Mouse (Mus musculus): ENCODE data around the gene Fgfrl1. TPM values are rescaled to one million over a fixed set of nuclear protein-coding genes. Genes with fewer than 3 reads are reported as not detected.

Gene Fgfrl1
- total RNA-seq, 1 experiment, result 15.5 TPM

DNA sequence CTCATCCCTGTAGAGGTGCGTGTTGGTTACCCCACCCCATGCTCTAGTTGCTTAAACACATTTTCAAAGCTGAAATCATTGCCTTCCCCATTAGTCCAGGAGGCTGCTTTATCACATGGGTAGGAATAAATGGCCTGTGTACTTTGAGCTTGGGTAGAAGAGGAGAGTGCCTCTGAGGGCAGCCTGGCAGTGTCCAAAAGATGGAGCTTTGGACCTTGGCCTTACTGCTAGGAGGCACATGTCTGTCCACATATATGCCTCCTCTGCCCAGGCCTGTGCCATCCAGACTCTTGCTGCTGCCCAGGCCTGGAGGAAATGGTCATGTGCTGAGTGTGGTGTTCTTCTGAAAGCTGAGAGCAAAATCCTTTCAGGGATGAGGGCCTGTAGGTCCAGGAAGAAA lies 16.2 kb downstream of the Fgfrl1 start:
- H3K9me3 ChIP-seq (ENCODE audit: control insufficient read depth, insufficient read depth, low read depth, low read length), result no peaks in the 10 kb centered on the region
- H3K9ac ChIP-seq (ENCODE audit: insufficient read depth, low read depth, low read length, poor library complexity, severe bottlenecking), result no peak overlapping the region
- in situ Hi-C loops (cut with MboI; ENCODE audit: low sequenced_read_pairs in 2 of 2, unreplicated experiment in 2 of 2), result no loop called here
- TF ChIP-seq HCFC1 (IDR thresholded peaks at IDR 0.05; ENCODE audit: borderline replicate concordance, insufficient read depth, low read length) (no peak), ZNF384 (IDR thresholded peaks at IDR 0.05; ENCODE audit: low read depth, low read length) (no peak), CHD2 (IDR thresholded peaks at IDR 0.05; ENCODE audit: low read depth, low read length) (no peak), ZC3H11A (IDR thresholded peaks at IDR 0.05; ENCODE audit: borderline replicate concordance, low read depth, low read length) (no peak), MAFK (IDR thresholded peaks at IDR 0.05; ENCODE audit: insufficient read depth, low read depth, low read length) (no peak)
- H3K4me1 ChIP-seq (ENCODE audit: control insufficient read depth in 2 of 2, insufficient read depth in 2 of 2, low read length in 2 of 2, poor library complexity in 1 of 2), result peaks cover 0 to 2% of the 10 kb centered on the region in 2 experiments; a peak in 1 of 4 replicates
- no peak for DNase-seq (ENCODE audit: low read depth, low spot score)
- H3K36me3 ChIP-seq (ENCODE audit: control insufficient read depth, insufficient read depth, low read length, poor library complexity, severe bottlenecking), result peaks cover 6% of the 10 kb centered on the region; the same call in 1 of the 2 replicates
- H3K4me3 ChIP-seq (ENCODE audit: insufficient read depth in 1 of 2, low read depth in 1 of 2, low read length in 2 of 2, poor library complexity in 1 of 2, severe bottlenecking in 1 of 2), result no peak overlapping the region
- no peak overlapping the region for H3K27ac ChIP-seq (ENCODE audit: insufficient read depth, low read depth, low read length, poor library complexity, severe bottlenecking)

DNA sequence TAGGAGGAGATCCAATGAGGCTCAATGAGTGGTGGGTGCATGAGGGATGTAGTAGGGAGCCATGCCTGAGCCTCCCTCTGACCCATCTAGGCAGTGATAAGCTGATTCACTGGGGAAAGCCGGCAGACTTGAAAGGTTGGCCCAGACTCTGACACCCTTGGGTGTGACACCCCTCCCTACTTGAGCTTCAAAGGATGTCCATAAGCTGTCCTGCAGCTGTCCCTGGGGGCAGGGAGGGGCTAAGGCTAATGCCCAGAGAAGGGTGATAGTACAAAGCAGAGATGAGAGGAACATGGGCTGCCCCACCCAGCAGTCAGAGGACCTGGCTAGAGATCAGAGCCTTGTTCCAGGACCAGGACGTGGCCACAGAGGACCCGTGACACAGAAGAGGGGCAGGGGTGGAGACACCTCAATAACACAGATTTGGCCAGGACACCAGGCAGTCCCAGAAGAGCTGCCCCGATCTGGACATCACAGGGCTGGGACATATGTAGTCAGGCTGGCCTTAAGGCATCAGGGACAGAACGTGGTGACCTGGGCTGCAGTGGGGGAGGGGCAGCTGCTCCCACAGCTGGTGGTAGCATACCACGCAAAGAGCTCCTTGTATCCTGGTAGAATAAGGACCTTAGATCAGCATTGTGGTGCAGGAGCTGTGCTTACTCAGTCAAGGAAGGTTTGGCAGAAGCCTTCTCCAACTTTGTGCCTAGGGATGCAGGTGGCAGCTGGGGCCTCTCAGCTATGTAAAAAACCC lies 17.0 kb downstream of the Fgfrl1 start:
- DNase-seq (ENCODE audit: low read depth, low spot score), result no peak
- peaks cover 5% of the 10 kb centered on the region; the same call in 1 of the 2 replicates for H3K36me3 ChIP-seq (ENCODE audit: control insufficient read depth, insufficient read depth, low read length, poor library complexity, severe bottlenecking)
- H3K9ac ChIP-seq (ENCODE audit: insufficient read depth, low read depth, low read length, poor library complexity, severe bottlenecking), result no peak overlapping the region
- peaks cover 0 to 2% of the 10 kb centered on the region in 2 experiments; a peak in 1 of 4 replicates for H3K4me1 ChIP-seq (ENCODE audit: control insufficient read depth in 2 of 2, insufficient read depth in 2 of 2, low read length in 2 of 2, poor library complexity in 1 of 2)
- no peaks in the 10 kb centered on the region for H3K9me3 ChIP-seq (ENCODE audit: control insufficient read depth, insufficient read depth, low read depth, low read length)
- no peak for TF ChIP-seq HCFC1 (IDR thresholded peaks at IDR 0.05; ENCODE audit: borderline replicate concordance, insufficient read depth, low read length)
- TF ChIP-seq CHD2 (IDR thresholded peaks at IDR 0.05; ENCODE audit: low read depth, low read length), result no peak
- TF ChIP-seq ZC3H11A (IDR thresholded peaks at IDR 0.05; ENCODE audit: borderline replicate concordance, low read depth, low read length), result no peak
- no peak for TF ChIP-seq ZNF384 (IDR thresholded peaks at IDR 0.05; ENCODE audit: low read depth, low read length)
- H3K27ac ChIP-seq (ENCODE audit: insufficient read depth, low read depth, low read length, poor library complexity, severe bottlenecking), result no peak overlapping the region
- in situ Hi-C loops (cut with MboI; ENCODE audit: low sequenced_read_pairs in 2 of 2, unreplicated experiment in 2 of 2), result no loop called here
- H3K4me3 ChIP-seq (ENCODE audit: insufficient read depth in 1 of 2, low read depth in 1 of 2, low read length in 2 of 2, poor library complexity in 1 of 2, severe bottlenecking in 1 of 2), result no peak overlapping the region

DNA sequence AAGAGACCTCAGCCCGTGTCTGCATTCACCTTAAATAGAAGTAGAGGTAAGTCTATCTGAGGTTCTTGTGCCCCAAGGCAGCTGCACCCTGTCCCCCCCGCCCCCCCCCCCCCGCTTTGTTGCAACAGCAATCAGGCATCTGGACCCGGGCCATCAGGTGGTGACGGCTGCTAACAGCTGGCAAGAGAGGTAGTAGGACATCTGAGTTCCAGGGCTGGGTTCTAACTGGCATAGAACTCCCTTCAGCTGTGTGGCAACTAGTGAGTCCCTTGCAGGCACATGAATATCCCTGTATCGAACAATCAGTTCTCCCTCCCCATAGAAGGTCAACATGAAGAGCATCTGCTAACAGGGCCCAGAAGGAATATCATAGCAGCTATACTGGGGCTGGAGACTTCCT lies 19.8 kb downstream of the Fgfrl1 start:
- H3K27ac ChIP-seq (ENCODE audit: insufficient read depth, low read depth, low read length, poor library complexity, severe bottlenecking), result no peak overlapping the region
- no peak overlapping the region for H3K9ac ChIP-seq (ENCODE audit: insufficient read depth, low read depth, low read length, poor library complexity, severe bottlenecking)
- H3K4me3 ChIP-seq (ENCODE audit: insufficient read depth in 1 of 2, low read depth in 1 of 2, low read length in 2 of 2, poor library complexity in 1 of 2, severe bottlenecking in 1 of 2), result no peak overlapping the region
- no peak for DNase-seq (ENCODE audit: low read depth, low spot score)
- no peaks in the 10 kb centered on the region for H3K36me3 ChIP-seq (ENCODE audit: control insufficient read depth, insufficient read depth, low read length, poor library complexity, severe bottlenecking)
- in situ Hi-C loops (cut with MboI; ENCODE audit: low sequenced_read_pairs in 2 of 2, unreplicated experiment in 2 of 2), result no loop called here
- no peaks in the 10 kb centered on the region for H3K9me3 ChIP-seq (ENCODE audit: control insufficient read depth, insufficient read depth, low read depth, low read length)
- H3K4me1 ChIP-seq (ENCODE audit: control insufficient read depth in 2 of 2, insufficient read depth in 2 of 2, low read length in 2 of 2, poor library complexity in 1 of 2), result peaks cover 0 to 2% of the 10 kb centered on the region in 2 experiments; a peak in 1 of 4 replicates
- no peak for TF ChIP-seq HCFC1 (IDR thresholded peaks at IDR 0.05; ENCODE audit: borderline replicate concordance, insufficient read depth, low read length)
- TF ChIP-seq MAFK (IDR thresholded peaks at IDR 0.05; ENCODE audit: insufficient read depth, low read depth, low read length), result no peak
- no peak for TF ChIP-seq ZNF384 (IDR thresholded peaks at IDR 0.05; ENCODE audit: low read depth, low read length)
- no peak for TF ChIP-seq CHD2 (IDR thresholded peaks at IDR 0.05; ENCODE audit: low read depth, low read length)
- TF ChIP-seq ZC3H11A (IDR thresholded peaks at IDR 0.05; ENCODE audit: borderline replicate concordance, low read depth, low read length), result no peak

DNA sequence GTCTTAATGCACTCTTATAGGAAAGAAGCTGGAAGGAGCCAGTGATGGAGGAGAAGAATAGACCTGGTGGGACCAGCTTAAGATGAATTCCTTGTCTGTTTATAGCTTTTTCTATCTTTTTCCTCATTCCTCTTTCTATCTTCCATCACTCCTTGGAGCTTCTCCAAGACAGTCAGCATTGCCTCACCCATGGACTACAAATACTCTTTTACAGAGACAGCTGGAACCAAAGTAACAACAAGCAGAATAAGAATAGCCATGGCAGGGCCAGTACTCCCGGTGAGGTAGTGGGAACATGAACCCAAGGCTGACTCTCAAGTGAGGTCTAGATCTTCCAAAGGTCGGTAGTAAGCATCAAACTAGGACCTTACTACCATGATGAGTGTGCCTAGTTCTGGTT lies 20.9 kb downstream of the Fgfrl1 start:
- TF ChIP-seq ZC3H11A (IDR thresholded peaks at IDR 0.05; ENCODE audit: borderline replicate concordance, low read depth, low read length) (no peak), ZNF384 (IDR thresholded peaks at IDR 0.05; ENCODE audit: low read depth, low read length) (no peak), CHD2 (IDR thresholded peaks at IDR 0.05; ENCODE audit: low read depth, low read length) (no peak), HCFC1 (IDR thresholded peaks at IDR 0.05; ENCODE audit: borderline replicate concordance, insufficient read depth, low read length) (no peak), MAFK (IDR thresholded peaks at IDR 0.05; ENCODE audit: insufficient read depth, low read depth, low read length) (no peak)
- no peak for DNase-seq (ENCODE audit: low read depth, low spot score)
- in situ Hi-C loops (cut with MboI; ENCODE audit: low sequenced_read_pairs in 2 of 2, unreplicated experiment in 2 of 2), result no loop called here

More for the DNA sequence above, 20.9 kb downstream of the Fgfrl1 start:
- no peaks in the 10 kb centered on the region for H3K36me3 ChIP-seq (ENCODE audit: control insufficient read depth, insufficient read depth, low read length, poor library complexity, severe bottlenecking)
- H3K9ac ChIP-seq (ENCODE audit: insufficient read depth, low read depth, low read length, poor library complexity, severe bottlenecking), result no peak overlapping the region
- no peak overlapping the region for H3K27ac ChIP-seq (ENCODE audit: insufficient read depth, low read depth, low read length, poor library complexity, severe bottlenecking)
- H3K4me1 ChIP-seq (ENCODE audit: control insufficient read depth in 2 of 2, insufficient read depth in 2 of 2, low read length in 2 of 2, poor library complexity in 1 of 2), result peaks cover 0 to 2% of the 10 kb centered on the region in 2 experiments; a peak in 1 of 4 replicates
- H3K4me3 ChIP-seq (ENCODE audit: insufficient read depth in 1 of 2, low read depth in 1 of 2, low read length in 2 of 2, poor library complexity in 1 of 2, severe bottlenecking in 1 of 2), result no peak overlapping the region
- H3K9me3 ChIP-seq (ENCODE audit: control insufficient read depth, insufficient read depth, low read depth, low read length), result no peaks in the 10 kb centered on the region

Measured in ES-E14 (cell line).